2 mouse cellular contexts compared by ENCODE assay signal in the genomic region with DNA sequence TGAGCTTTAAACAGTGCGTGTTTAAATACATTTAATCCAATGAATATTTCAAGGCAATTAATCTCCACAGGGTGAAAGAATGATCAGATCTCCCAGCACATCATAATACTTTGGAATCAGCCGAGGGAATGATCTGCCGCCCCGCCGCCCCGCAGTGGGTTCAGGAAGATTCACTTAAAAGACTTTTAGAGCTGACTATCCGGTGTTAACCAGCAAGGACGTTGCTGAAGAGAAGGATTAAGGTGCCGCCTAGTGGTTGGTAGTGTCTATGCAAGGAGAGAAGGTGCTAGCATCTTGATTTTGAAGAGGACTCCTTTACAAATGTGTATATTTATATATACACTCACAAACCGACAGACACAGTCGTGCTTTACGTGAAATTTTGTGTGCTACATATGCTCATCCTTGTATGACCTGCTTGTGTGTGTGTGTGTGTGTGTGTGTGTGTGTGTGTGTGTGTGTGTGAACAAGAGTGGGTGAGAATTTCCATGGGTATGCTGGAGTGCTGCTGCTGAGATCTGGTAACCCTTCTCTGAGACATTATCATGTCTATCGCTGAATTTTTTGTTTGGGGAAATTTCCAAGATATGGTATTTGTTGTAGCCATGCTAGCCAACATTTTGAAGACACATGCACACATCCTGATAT.
TF ChIP-seq lines count a peak whose summit lies in the region.

No protein-coding gene starts in this region.

TF ChIP-seq in C2C12, 6 proteins besides CTCF, POLR2A, EP300 and RAD21:
- TF ChIP-seq MYOG (IDR thresholded peaks at IDR 0.05; ENCODE audit: control insufficient read depth, extremely low read depth, insufficient read length) (no peak), CEBPB (IDR thresholded peaks at IDR 0.05; ENCODE audit: low read depth) (no peak), MYOD1 (IDR thresholded peaks at IDR 0.05; ENCODE audit: control insufficient read depth, insufficient read length, low read depth) (no peak), FOSL1 (IDR thresholded peaks at IDR 0.05; ENCODE audit: insufficient read depth, low read length, poor library complexity, severe bottlenecking) (no peak), MAX (IDR thresholded peaks at IDR 0.05) (no peak)

TF ChIP-seq in myocyte, 11 proteins besides CTCF, POLR2A, EP300 and RAD21:
- TF ChIP-seq TCF3 (IDR thresholded peaks at IDR 0.05; ENCODE audit: insufficient read length, low read depth), result no peak
- no peak for TF ChIP-seq USF1 (IDR thresholded peaks at IDR 0.05; ENCODE audit: low read depth)
- no peak for TF ChIP-seq E2F4 (IDR thresholded peaks at IDR 0.05; ENCODE audit: insufficient read depth)
- no peak for TF ChIP-seq CEBPB (IDR thresholded peaks at IDR 0.05; ENCODE audit: insufficient read depth, poor library complexity, severe bottlenecking)
- TF ChIP-seq SRF (IDR thresholded peaks at IDR 0.05; ENCODE audit: control insufficient read depth, insufficient read length, low read depth), result no peak
- no peak for TF ChIP-seq MAX (IDR thresholded peaks at IDR 0.05; ENCODE audit: low read depth)
- TF ChIP-seq MYOG (IDR thresholded peaks at IDR 0.05; ENCODE audit: control insufficient read depth in 1 of 3, insufficient read depth in 1 of 3, insufficient read length in 2 of 3, low read depth in 2 of 3), result no peak
- TF ChIP-seq MYOD1 (IDR thresholded peaks at IDR 0.05; ENCODE audit: control insufficient read depth in 1 of 3, insufficient read length in 2 of 3, low read depth in 2 of 3), result no peak
- no peak for TF ChIP-seq REST (IDR thresholded peaks at IDR 0.05; ENCODE audit: insufficient read depth, insufficient read length)
- no peak for TF ChIP-seq TCF12 (IDR thresholded peaks at IDR 0.05; ENCODE audit: insufficient read depth, poor library complexity, severe bottlenecking)
- TF ChIP-seq POLR2AphosphoS2 (IDR thresholded peaks at IDR 0.05; ENCODE audit: insufficient read length, low read depth), result no peak
